In genomic region chr1:177683931-177684836, GRCm38 (mm10) we compare ENCODE assay signal across 8 mouse cellular contexts. TPM values are rescaled to one million over a fixed set of nuclear protein-coding genes. Genes with fewer than 3 reads are reported as not detected.
DNase-seq lines count a peak whose midpoint lies in the region; ATAC-seq lines count a peak whose summit lies in the region.
"Had no signal": no experiment of that assay in that cellular context is flagged by ENCODE, and none has a peak within 500 bp of the region (broad histone marks: within the 10 kb centered on the region; RNA-seq: fewer than 3 reads in every experiment).

No protein-coding gene starts in this region.

- ATAC-seq in hindbrain, embryonic 12.5 days (ENCODE audit: low FRiP score) = peak; percentile 38
- peak; percentile 75; the same call in 1 of the 2 replicates for ATAC-seq in midbrain, embryonic 16.5 days

- H3K27me3 ChIP-seq in hindbrain, embryonic 12.5 days = no peaks in the 10 kb centered on the region
- H3K27me3 ChIP-seq in midbrain, embryonic 16.5 days (ENCODE audit: control insufficient read depth, insufficient read depth, low read depth, low read length) = no peaks in the 10 kb centered on the region
- H3K27me3 ChIP-seq: liver, embryonic 13.5 days had no signal

- H3K4me3 ChIP-seq in hindbrain, embryonic 12.5 days = no peak overlapping the region
- no peak overlapping the region for H3K4me3 ChIP-seq in midbrain, embryonic 16.5 days (ENCODE audit: low read depth, low read length)
- H3K4me3 ChIP-seq: liver, embryonic 13.5 days had no signal

- peak overlapping the region; percentile 24; the same call in 1 of the 2 replicates for H3K27ac ChIP-seq in hindbrain, embryonic 12.5 days
- no peak overlapping the region for H3K27ac ChIP-seq in midbrain, embryonic 16.5 days (ENCODE audit: low read length)
- H3K27ac ChIP-seq: liver, embryonic 13.5 days had no signal

- H3K9ac ChIP-seq in hindbrain, embryonic 12.5 days = no peak overlapping the region
- 0 out of 2 replicates have a peak overlapping the region, but pooled peaks have one; percentile 21 for H3K9ac ChIP-seq in midbrain, embryonic 16.5 days (ENCODE audit: low read depth, low read length)
- H3K9ac ChIP-seq: liver, embryonic 13.5 days had no signal

- H3K36me3 ChIP-seq in hindbrain, embryonic 12.5 days = no peaks in the 10 kb centered on the region
- no peaks in the 10 kb centered on the region for H3K36me3 ChIP-seq in midbrain, embryonic 16.5 days (ENCODE audit: control insufficient read depth, insufficient read depth, low read length)
- H3K36me3 ChIP-seq: liver, embryonic 13.5 days had no signal

- peak; percentile 78 for DNase-seq in brain, adult 2 months (ENCODE audit: low read depth, low spot score)
- peak; percentile 60 to 69 for DNase-seq in cerebellum, postnatal 14 days
- DNase-seq in kidney, postnatal 25 days = no peak
- no peak for DNase-seq in kidney, postnatal 14 days
- DNase-seq in lung, postnatal 10 days = no peak
- DNase-seq: liver, embryonic 13.5 days had no signal

- H3K9me3 ChIP-seq in hindbrain, embryonic 12.5 days (replicated peaks) = no peaks in the 10 kb centered on the region
- H3K9me3 ChIP-seq in midbrain, embryonic 16.5 days (replicated peaks; ENCODE audit: control insufficient read depth, low read length, poor library complexity, severe bottlenecking) = no peaks in the 10 kb centered on the region; the same call in 1 of the 2 replicates
- H3K9me3 ChIP-seq: liver, embryonic 13.5 days had no signal

- H3K4me1 ChIP-seq in hindbrain, embryonic 12.5 days = peaks cover 12% of the 10 kb centered on the region
- H3K4me1 ChIP-seq in midbrain, embryonic 16.5 days (ENCODE audit: control insufficient read depth, insufficient read depth, low read length) = peaks cover 3% of the 10 kb centered on the region; the same call in 1 of the 2 replicates

- H3K4me2 ChIP-seq in hindbrain, embryonic 12.5 days (replicated peaks) = peak overlapping the region; percentile 15; the same call in 1 of the 2 replicates
- peak overlapping the region; percentile 26; the same call in 1 of the 2 replicates for H3K4me2 ChIP-seq in midbrain, embryonic 16.5 days (ENCODE audit: low read length)
- H3K4me2 ChIP-seq: liver, embryonic 13.5 days had no signal

- 45% methylated on average over 18 of the region's 18 CpGs for WGBS in hindbrain, embryonic 12.5 days
- WGBS in midbrain, embryonic 16.5 days = 25% methylated on average over 18 of the region's 18 CpGs

RNA-seq across cellular contexts. Expression of gene 1700016C15Rik, which starts 45.4 kb away (rescaled TPM):
- polyA plus RNA-seq in hindbrain, embryonic 12.5 days (2016; fragmentation: Nextera tagmentation; extraction: Ambion mirVana) = not detected in 2 replicates
- polyA plus RNA-seq in midbrain, embryonic 16.5 days (2015; fragmentation: Nextera tagmentation; extraction: Ambion mirVana) = not detected in 2 replicates
- polyA plus RNA-seq: liver, embryonic 13.5 days had no signal

Comparison
In these comparisons a context has a peak if more than half of its experiments do, and no peak if none do; other contexts are left out.
1. DNase-seq: peak in brain, adult 2 months (single experiment) and cerebellum, postnatal 14 days (2 of 2); none in kidney, postnatal 25 days (0 of 2), kidney, postnatal 14 days (single experiment) and lung, postnatal 10 days (single experiment).